Mouse (Mus musculus) ovary, postnatal 10 days (tissue): Measurements from ENCODE around the gene Cenpf.
"Not testable (repeated sequence)": the region's sequence is repeated elsewhere in the genome, so short reads cannot be mapped to it uniquely, and the experiment has no call there.

Source experiments
- DNase-seq: peaks from one replicate; pipeline ENCODE4 v3.0.0; 2022; ENCODE audit warnings: low spot score

Gene Cenpf

GRCm38 (mm10) chr1:189694391-189694790 lies 6.5 kb upstream of the Cenpf start:
- DNase-seq, result no peak

- DNase-seq, result not testable (repeated sequence)
Measured at GRCm38 (mm10) chr1:189692442-189692841, 4.6 kb upstream of the Cenpf start.

GRCm38 (mm10) chr1:189689050-189689833 lies 1.4 kb upstream of the Cenpf start:
- DNase-seq, result no peak

GRCm38 (mm10) chr1:189688388-189688750 lies 483 bp upstream of the Cenpf start:
- no peak for DNase-seq

DNA sequence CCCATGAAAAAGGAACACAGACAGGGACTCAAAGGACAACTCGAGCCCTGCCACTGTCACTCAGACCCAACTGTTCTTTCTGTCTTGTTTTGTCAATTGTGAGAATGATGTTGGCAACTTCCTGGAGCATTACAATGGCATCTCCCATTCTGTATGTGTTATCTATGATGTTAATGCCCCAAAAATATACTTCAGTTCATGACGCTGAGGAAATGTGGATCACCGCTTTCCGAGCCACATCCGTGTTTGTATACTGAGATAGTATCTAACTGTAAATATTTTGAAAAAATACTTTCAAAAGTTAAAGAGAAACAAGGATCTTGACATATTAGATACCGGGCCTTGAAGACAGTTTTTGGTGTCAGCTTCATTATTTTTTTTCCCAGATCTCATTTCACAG lies 1.9 kb downstream of the Cenpf start:
- no peak for DNase-seq

DNA sequence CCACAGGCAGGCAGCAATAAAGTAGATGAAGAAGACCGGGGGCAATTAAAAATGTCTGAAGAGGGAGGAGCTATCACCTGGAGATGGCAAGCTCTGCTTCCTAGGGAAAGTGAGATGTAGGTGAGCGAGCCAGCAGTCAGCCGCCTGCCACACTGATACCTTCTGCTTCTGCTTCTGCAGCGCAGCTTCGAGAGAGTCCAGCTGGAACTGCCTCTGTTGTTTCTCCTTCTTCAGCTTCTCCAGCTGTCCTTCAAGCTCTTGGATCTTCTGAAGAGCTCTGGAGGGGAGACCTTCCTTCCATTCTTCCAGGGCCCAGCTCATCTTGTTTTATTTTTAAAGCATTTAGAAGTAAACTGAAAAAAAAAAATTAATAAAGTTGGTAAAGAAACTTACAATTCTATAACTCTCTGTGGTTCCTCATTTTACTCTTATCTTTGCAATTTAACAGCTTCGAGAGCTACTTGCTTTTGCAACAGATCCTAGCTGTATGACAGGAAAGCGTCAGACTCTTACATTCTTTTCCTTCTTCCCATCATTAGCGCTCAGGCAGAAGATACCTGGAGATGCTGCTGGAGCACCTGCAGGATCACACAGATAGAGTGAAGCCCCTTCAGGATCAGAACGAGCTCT lies 3.0 kb downstream of the Cenpf start:
- DNase-seq, result no peak

- no peak for DNase-seq
Measured at GRCm38 (mm10) chr1:189679555-189679954, 8.3 kb downstream of the Cenpf start.

DNA sequence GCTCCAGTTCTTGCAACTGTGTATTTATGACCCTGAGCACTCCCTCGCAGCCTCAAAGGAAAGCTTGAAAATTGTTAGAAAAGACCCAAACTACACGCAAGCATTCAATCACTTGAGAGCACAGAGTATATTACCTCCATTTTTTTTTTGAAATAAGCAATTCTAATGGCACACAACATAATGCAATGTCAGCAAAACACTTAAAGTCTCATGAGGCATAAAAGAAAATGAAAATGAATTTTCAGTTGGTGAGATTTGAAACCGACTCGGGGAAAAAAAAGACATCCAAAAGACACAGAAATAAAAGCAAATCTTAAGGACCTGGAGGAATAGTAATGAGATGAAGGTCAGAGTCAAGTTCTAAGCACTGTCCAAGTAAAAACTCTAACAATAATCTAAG lies 11.9 kb downstream of the Cenpf start:
- no peak for DNase-seq

- DNase-seq, result no peak
Measured at GRCm38 (mm10) chr1:189675421-189675820, 12.5 kb downstream of the Cenpf start.

DNA sequence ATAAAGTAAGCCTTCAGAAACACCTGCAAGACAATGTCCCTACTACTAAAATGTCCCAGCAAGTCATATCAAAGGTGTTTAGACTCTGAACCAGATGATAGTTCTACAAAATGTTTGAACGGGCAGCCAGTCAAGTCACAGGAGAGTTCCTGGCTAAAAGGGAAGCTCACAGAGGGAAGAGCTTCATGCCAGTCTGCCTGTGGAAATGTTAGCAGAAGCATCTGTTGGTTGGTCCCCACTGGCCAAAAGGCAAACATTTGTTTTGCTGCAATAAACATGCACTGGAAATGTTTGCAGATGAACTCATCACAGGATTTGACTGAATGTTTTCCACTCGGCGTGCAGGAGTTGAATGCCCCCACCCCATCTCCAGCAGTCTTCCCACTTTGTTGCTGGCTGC lies 21.9 kb downstream of the Cenpf start:
- no peak for DNase-seq

DNA sequence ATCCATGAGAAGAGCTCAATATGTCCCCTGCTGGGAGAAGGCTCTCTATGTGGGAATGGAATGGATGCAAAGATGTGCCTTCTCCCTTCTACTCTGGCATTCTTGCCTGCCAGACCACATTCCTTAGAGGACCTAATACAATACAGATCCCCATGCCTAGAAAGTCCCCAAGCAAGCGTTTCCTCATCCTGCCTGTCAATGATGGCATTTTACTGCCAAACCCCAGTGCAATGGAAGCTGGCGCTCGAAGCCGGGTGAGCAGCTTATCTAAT lies 23.1 kb downstream of the Cenpf start:
- no peak for DNase-seq

GRCm38 (mm10) chr1:189664061-189664872 lies 23.6 kb downstream of the Cenpf start:
- DNase-seq, result no peak

GRCm38 (mm10) chr1:189663437-189663836 lies 24.4 kb downstream of the Cenpf start:
- no peak for DNase-seq

GRCm38 (mm10) chr1:189661856-189662255 lies 26.0 kb downstream of the Cenpf start:
- DNase-seq, result no peak

GRCm38 (mm10) chr1:189657406-189657805 lies 30.5 kb downstream of the Cenpf start:
- no peak for DNase-seq

GRCm38 (mm10) chr1:189653746-189654145 lies 34.1 kb downstream of the Cenpf start:
- no peak for DNase-seq

DNA sequence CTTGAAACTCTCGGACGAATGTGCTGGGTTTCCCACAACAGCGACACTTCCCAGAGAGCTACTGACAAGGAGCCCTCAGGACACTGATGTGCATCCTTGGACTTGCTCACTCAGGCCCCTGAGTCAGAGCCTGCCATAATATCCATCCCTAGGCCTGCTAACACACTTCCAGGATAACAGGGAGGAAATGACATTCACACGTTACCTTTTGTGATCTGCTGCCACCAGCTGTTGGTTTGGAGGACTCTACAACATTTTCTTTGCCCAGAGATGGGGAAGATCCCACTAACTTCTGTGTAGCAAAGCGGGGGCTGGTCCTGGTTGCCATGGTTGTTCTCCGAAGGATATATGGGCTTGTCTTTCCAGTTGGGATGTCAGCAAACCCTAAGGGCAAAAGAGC lies 41.3 kb downstream of the Cenpf start:
- DNase-seq, result no peak

GRCm38 (mm10) chr1:189645371-189645770 lies 42.5 kb downstream of the Cenpf start:
- no peak for DNase-seq

GRCm38 (mm10) chr1:189644700-189645345 lies 43.1 kb downstream of the Cenpf start:
- DNase-seq, result no peak

DNA sequence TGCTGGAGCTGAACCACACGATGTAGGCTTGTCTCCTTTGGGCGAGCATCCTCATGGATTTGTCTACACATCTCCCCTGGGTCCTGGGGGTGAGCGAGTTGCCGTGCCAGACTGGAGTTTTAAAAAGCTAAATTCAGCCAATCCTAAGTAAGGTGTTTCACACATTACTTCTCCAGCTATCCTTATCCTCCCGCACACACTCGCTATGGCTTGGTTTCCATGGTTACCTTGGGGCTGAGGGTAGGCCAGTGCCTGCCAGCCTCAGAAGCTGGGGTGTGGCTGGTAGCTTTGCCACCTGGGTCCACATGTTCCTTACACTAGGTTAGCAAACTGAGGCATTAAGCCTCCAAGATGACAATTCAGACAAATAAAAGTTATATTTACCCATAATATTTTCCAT lies 48.3 kb downstream of the Cenpf start:
- DNase-seq, result no peak

DNA sequence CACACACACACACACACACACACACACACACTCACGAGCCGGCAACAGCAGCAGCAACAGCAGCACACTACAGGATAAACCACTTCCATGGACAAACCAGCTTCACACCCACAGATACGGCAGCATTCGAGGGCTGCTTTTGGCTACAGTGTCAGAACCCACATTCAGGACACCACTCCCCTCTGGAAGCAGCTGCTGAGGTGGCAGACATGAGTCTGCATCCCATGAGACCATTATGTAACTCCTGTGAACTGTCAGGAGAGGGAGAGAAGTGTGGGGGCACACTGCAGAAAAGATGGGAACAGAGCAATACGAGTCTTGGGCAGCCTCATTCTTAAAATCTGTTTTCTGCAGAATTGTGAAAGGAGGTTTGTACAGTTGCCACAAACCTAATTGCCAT lies 54.1 kb downstream of the Cenpf start:
- no peak for DNase-seq

DNA sequence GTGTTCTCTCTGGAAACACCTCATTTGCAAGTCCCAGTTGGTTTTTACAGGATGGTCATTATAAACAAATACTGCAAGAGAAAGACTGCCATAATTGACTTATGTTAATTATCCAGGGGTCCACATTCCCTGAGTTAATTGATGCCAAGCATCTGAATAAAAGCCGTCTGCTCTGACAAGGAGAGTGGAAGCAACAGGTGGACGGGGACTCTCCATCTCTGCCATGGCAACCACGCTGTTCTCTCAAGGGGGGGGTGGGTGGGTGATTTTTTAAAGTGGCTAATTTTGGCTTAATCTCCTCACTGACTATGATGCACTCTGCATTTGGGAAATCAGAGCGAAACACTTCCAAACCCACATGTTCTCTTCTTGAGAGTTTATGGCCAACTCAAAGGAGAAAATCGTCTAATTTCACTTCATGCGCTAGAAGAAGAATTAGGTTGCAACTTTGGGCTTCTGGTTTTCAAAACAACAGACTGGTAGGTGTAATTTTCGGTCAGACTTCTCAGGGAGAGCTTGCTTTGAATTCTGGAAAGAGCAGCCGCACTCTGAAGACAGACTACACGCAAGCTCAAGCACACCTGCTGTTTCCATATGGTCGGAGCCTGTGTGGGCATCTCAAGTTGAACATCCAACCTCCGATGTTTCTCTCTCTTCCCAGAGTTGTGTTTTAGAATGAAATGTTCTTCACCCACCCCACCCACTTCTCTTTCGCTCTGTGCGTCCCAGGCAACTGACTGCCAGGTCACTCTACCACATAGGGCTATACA lies 55.8 kb downstream of the Cenpf start:
- DNase-seq, result no peak
